Mouse (Mus musculus) spleen, adult 2 months (tissue): Measurements from ENCODE around the gene Trim16.

Source experiments
- CTCF ChIP-seq: fragments of 200-500 bp; IDR thresholded peaks from 2 replicates; pipeline ENCODE4 v1.5.1; 2011; ENCODE audit warnings: mild to moderate bottlenecking, inconsistent platforms; ENCODE audit not compliant: insufficient read depth, insufficient read length, insufficient replicate concordance; ENCODE audit errors: extremely low read depth
- POLR2A ChIP-seq: fragments of 200-500 bp; IDR thresholded peaks from 2 replicates; pipeline ENCODE4 v1.6.1; 2011; ENCODE audit warnings: low read depth, low read length, inconsistent platforms

GRCm38 (mm10) chr11:62820661-62821437 lies 818 bp downstream of the Trim16 start:
- TF ChIP-seq CTCF: no peak
- TF ChIP-seq POLR2A: no peak
